Mouse (Mus musculus): Measurements from ENCODE around the gene Becn1.

DNA sequence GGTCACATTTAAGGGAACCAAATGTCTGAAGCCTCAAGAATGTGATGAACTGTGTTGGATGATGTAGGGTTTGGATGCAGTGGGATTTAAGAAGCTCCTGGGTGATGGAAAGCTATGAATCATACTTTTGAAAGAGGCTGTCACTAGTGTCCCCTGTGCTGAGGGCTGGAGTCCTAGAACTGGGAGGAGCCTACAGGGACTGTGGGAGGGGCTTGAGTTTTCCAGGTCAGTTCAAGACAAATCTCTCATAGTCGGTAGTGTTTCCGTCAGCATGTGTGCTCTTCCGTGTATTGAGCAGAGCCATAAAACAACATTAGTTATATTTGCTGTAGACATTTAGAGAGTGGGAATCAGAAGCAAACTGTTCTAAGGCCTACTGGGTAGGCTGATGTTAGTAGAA lies 25.2 kb upstream of the Becn1 start:
- no peak for TF ChIP-seq POLR2A (IDR thresholded peaks at IDR 0.05; ENCODE audit: insufficient read depth, low read length)
- TF ChIP-seq CTCF (IDR thresholded peaks at IDR 0.05; ENCODE audit: low read depth, low read length), result no peak
